Mouse (Mus musculus): ENCODE data around the gene Gm2381. TPM values are rescaled to one million over a fixed set of nuclear protein-coding genes. Genes with fewer than 3 reads are reported as not detected.
"Not testable (repeated sequence)": the region's sequence is repeated elsewhere in the genome, so short reads cannot be mapped to it uniquely, and the experiment has no call there.

The Gm2381 gene
- under 1 TPM; 0.13 to 0.16 TPM for total RNA-seq (2021)
- long read RNA-seq, experiment 1: 0 reads
- long read RNA-seq, experiment 2: 0 reads

GRCm38 (mm10) chr7:42866801-42867458, at the start of gene Gm2381:
Gene Gm2381, minus strand, starts transcription at chr7:42867234.
- DNase-seq: not testable (repeated sequence)

- DNase-seq: not testable (repeated sequence)
Measured at GRCm38 (mm10) chr7:42898067-42898466, 31.0 kb upstream of the Gm2381 start.

GRCm38 (mm10) chr7:42878090-42878489, 11.1 kb upstream of the Gm2381 start:
- no peak for DNase-seq

- not testable (repeated sequence) for DNase-seq
Measured at GRCm38 (mm10) chr7:42838366-42838765, 28.7 kb downstream of the Gm2381 start.

- no peak for DNase-seq
Measured at GRCm38 (mm10) chr7:42832221-42832620, 34.8 kb downstream of the Gm2381 start.

GRCm38 (mm10) chr7:42793425-42793824, 73.6 kb downstream of the Gm2381 start, which contains the start of gene Vmn2r62:
Gene Vmn2r62, minus strand, starts transcription at chr7:42793525.
- DNase-seq: not testable (repeated sequence)

Other genes with a start within 250 kb of the Gm2381 start
- gene Zfp976, start 224.6 kb downstream of the Gm2381 start, total RNA-seq (2021): 1 to 10 TPM; 3.8 to 4.9 TPM
- 1 to 10 TPM; 4.6 to 5.6 TPM for gene Zfp975, start 174.5 kb downstream of the Gm2381 start, total RNA-seq (2021)
- gene Gm17067, start 140.2 kb downstream of the Gm2381 start, total RNA-seq (2021): under 1 TPM in 1 of 2 experiments, not detected in 1; 0.20 TPM
- gene Vmn2r62, start 73.7 kb downstream of the Gm2381 start, total RNA-seq (2021): not detected
- gene Vmn2r63, start 66.6 kb upstream of the Gm2381 start, total RNA-seq (2021): not detected
- not detected for gene Gm9268, start 151.5 kb upstream of the Gm2381 start, total RNA-seq (2021)
- not detected for gene Zfp936, start 247.0 kb upstream of the Gm2381 start, total RNA-seq (2021)

Data from adrenal gland, postnatal 36 days (tissue).